Mouse (Mus musculus): Measurements from ENCODE around the gene Rbm39.

GRCm38 (mm10) chr2:156199944-156200343 is 19.9 kb upstream of the Rbm39 start:
- TF ChIP-seq CTCF (IDR thresholded peaks at IDR 0.05; ENCODE audit: low read depth, low read length) (no peak), TAL1 (conservative IDR thresholded peaks at IDR 0.05; ENCODE audit: low read depth, low read length) (no peak), GATA1 (IDR thresholded peaks at IDR 0.05; ENCODE audit: borderline replicate concordance, low read length) (no peak)

Data from G1E (cell line).